In the genomic region with DNA sequence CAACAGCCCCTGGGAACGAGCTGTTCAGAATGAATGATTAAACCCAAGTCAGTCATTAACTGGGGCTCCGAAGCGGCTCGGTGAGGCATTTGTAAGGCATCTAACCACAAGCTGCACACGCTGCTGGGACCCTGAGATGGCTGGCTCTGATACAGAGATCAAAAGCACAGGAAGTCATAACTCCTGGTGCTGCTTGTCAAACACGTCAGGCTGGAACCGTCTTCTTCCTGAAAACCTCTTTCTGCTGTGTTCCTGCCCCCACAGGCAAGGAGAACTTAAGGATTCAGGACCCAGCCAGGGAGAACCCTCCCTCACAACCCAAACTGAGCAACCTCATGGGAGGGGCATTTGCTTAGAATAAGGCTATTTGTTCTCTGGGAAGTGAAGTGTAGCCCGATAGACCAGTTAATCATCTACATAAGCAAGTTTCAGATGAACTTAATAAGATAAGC, we compare ENCODE assay signal across 10 mouse cellular contexts. TPM values are rescaled to one million over a fixed set of nuclear protein-coding genes. Genes with fewer than 3 reads are reported as not detected.
A peak's percentile ranks its signal among the peaks of the same experiment; 100 is the strongest.
DNase-seq lines count a peak whose midpoint lies in the region; ATAC-seq lines count a peak whose summit lies in the region.
"Had no signal": no experiment of that assay in that cellular context is flagged by ENCODE, and none has a peak within 500 bp of the region (broad histone marks: within the 10 kb centered on the region; RNA-seq: fewer than 3 reads in every experiment).

No protein-coding gene starts in this region.

- WGBS in hindbrain, embryonic 11.5 days: 22% methylated on average over 8 of the region's 8 CpGs
- WGBS in hindbrain, embryonic 16.5 days: 22% methylated on average over 8 of the region's 8 CpGs
- WGBS in liver, embryonic 11.5 days: 10% methylated on average over 8 of the region's 8 CpGs
- WGBS in forebrain, embryonic 12.5 days: 64% methylated on average over 8 of the region's 8 CpGs
- 43% methylated on average over 8 of the region's 8 CpGs for WGBS in midbrain, embryonic 16.5 days

- H3K36me3 ChIP-seq in hindbrain, embryonic 11.5 days (ENCODE audit: control insufficient read depth, insufficient read depth, low read length): no peaks in the 10 kb centered on the region
- H3K36me3 ChIP-seq in hindbrain, embryonic 16.5 days (ENCODE audit: control insufficient read depth, insufficient read depth, low read length): no peaks in the 10 kb centered on the region
- no peaks in the 10 kb centered on the region for H3K36me3 ChIP-seq in liver, embryonic 11.5 days (ENCODE audit: control insufficient read depth, insufficient read depth, low read length)
- no peaks in the 10 kb centered on the region for H3K36me3 ChIP-seq in forebrain, embryonic 12.5 days (replicated peaks)
- H3K36me3 ChIP-seq in midbrain, embryonic 16.5 days (ENCODE audit: control insufficient read depth, insufficient read depth, low read length): no peaks in the 10 kb centered on the region

- ATAC-seq in hindbrain, embryonic 11.5 days (ENCODE audit: low FRiP score): no peak
- ATAC-seq in hindbrain, embryonic 16.5 days: no peak
- peak; percentile 40 for ATAC-seq in liver, embryonic 11.5 days (replicated peaks; ENCODE audit: low FRiP score)
- no peak for ATAC-seq in forebrain, embryonic 12.5 days (ENCODE audit: low FRiP score)
- no peak for ATAC-seq in midbrain, embryonic 16.5 days

- H3K27ac ChIP-seq in hindbrain, embryonic 11.5 days (ENCODE audit: low read depth, low read length): no peak overlapping the region
- no peak overlapping the region for H3K27ac ChIP-seq in hindbrain, embryonic 16.5 days (ENCODE audit: low read depth, low read length)
- no peak overlapping the region for H3K27ac ChIP-seq in liver, embryonic 11.5 days (ENCODE audit: low read depth, low read length)
- H3K27ac ChIP-seq in forebrain, embryonic 12.5 days: no peak overlapping the region
- H3K27ac ChIP-seq in midbrain, embryonic 16.5 days (ENCODE audit: low read length): no peak overlapping the region

- no peak overlapping the region for H3K4me2 ChIP-seq in hindbrain, embryonic 11.5 days (replicated peaks; ENCODE audit: low read depth, low read length)
- H3K4me2 ChIP-seq in hindbrain, embryonic 16.5 days (ENCODE audit: low read length): no peak overlapping the region
- H3K4me2 ChIP-seq in liver, embryonic 11.5 days: no peak overlapping the region
- H3K4me2 ChIP-seq in forebrain, embryonic 12.5 days: no peak overlapping the region
- H3K4me2 ChIP-seq in midbrain, embryonic 16.5 days (ENCODE audit: low read length): no peak overlapping the region

- H3K9me3 ChIP-seq in hindbrain, embryonic 11.5 days (ENCODE audit: control insufficient read depth, low read length): no peaks in the 10 kb centered on the region
- H3K9me3 ChIP-seq in hindbrain, embryonic 16.5 days (ENCODE audit: control insufficient read depth, low read length): no peaks in the 10 kb centered on the region
- H3K9me3 ChIP-seq in liver, embryonic 11.5 days (ENCODE audit: control insufficient read depth, low read length): no peaks in the 10 kb centered on the region
- no peaks in the 10 kb centered on the region for H3K9me3 ChIP-seq in forebrain, embryonic 12.5 days
- no peaks in the 10 kb centered on the region for H3K9me3 ChIP-seq in midbrain, embryonic 16.5 days (replicated peaks; ENCODE audit: control insufficient read depth, low read length, poor library complexity, severe bottlenecking)

- no peaks in the 10 kb centered on the region for H3K27me3 ChIP-seq in hindbrain, embryonic 11.5 days (ENCODE audit: control insufficient read depth, insufficient read depth, low read length)
- no peaks in the 10 kb centered on the region for H3K27me3 ChIP-seq in hindbrain, embryonic 16.5 days (replicated peaks; ENCODE audit: control insufficient read depth, insufficient read depth, low read length)
- no peaks in the 10 kb centered on the region for H3K27me3 ChIP-seq in liver, embryonic 11.5 days (replicated peaks; ENCODE audit: control insufficient read depth, insufficient read depth, low read length)
- peaks cover 3% of the 10 kb centered on the region; the same call in 1 of the 2 replicates for H3K27me3 ChIP-seq in forebrain, embryonic 12.5 days
- H3K27me3 ChIP-seq in midbrain, embryonic 16.5 days (ENCODE audit: control insufficient read depth, insufficient read depth, low read depth, low read length): no peaks in the 10 kb centered on the region
- H3K27me3 ChIP-seq: CH12.LX had no signal

- DNase-seq in hindbrain, embryonic 11.5 days (ENCODE audit: low spot score): peak; percentile 25
- peak; percentile 90 for DNase-seq in fibroblast of lung, adult 2 months (ENCODE audit: low read depth)
- no peak for DNase-seq in liver, embryonic 11.5 days (ENCODE audit: low spot score)
- peak; percentile 81 for DNase-seq in thymus, postnatal 0 days (ENCODE audit: low spot score)
- no peak for DNase-seq in cerebellum, postnatal 25 days
- DNase-seq: cerebellum, adult 8-10 months had no signal

- no peaks in the 10 kb centered on the region for H3K4me1 ChIP-seq in hindbrain, embryonic 11.5 days (replicated peaks; ENCODE audit: control insufficient read depth, insufficient read depth, low read length)
- H3K4me1 ChIP-seq in hindbrain, embryonic 16.5 days (ENCODE audit: control insufficient read depth, insufficient read depth, low read depth, low read length): peaks cover 7% of the 10 kb centered on the region
- peaks cover 23% of the 10 kb centered on the region for H3K4me1 ChIP-seq in liver, embryonic 11.5 days (replicated peaks; ENCODE audit: control insufficient read depth, insufficient read depth, low read length)
- H3K4me1 ChIP-seq in forebrain, embryonic 12.5 days: peaks cover 19% of the 10 kb centered on the region
- H3K4me1 ChIP-seq in midbrain, embryonic 16.5 days (ENCODE audit: control insufficient read depth, insufficient read depth, low read length): peaks cover 8% of the 10 kb centered on the region

- no peak overlapping the region for H3K4me3 ChIP-seq in hindbrain, embryonic 11.5 days (ENCODE audit: low read depth, low read length)
- no peak overlapping the region for H3K4me3 ChIP-seq in hindbrain, embryonic 16.5 days (ENCODE audit: low read length)
- no peak overlapping the region for H3K4me3 ChIP-seq in liver, embryonic 11.5 days (ENCODE audit: low read depth, low read length)
- no peak overlapping the region for H3K4me3 ChIP-seq in forebrain, embryonic 12.5 days (replicated peaks)
- no peak overlapping the region for H3K4me3 ChIP-seq in midbrain, embryonic 16.5 days (ENCODE audit: low read depth, low read length)

- H3K9ac ChIP-seq in hindbrain, embryonic 11.5 days (ENCODE audit: low read depth, low read length): no peak overlapping the region
- no peak overlapping the region for H3K9ac ChIP-seq in hindbrain, embryonic 16.5 days (ENCODE audit: low read depth, low read length)
- H3K9ac ChIP-seq in liver, embryonic 11.5 days (ENCODE audit: low read depth, low read length): no peak overlapping the region
- no peak overlapping the region for H3K9ac ChIP-seq in forebrain, embryonic 12.5 days
- no peak overlapping the region for H3K9ac ChIP-seq in midbrain, embryonic 16.5 days (ENCODE audit: low read depth, low read length)

RNA-seq across cellular contexts. Expression of a gene that starts 34.3 kb away (rescaled TPM):
- polyA plus RNA-seq in hindbrain, embryonic 11.5 days (2014; fragmentation: Nextera tagmentation; extraction: Ambion mirVana): not detected in 2 replicates
- polyA plus RNA-seq in hindbrain, embryonic 16.5 days (2015; fragmentation: Nextera tagmentation; extraction: Ambion mirVana): not detected in 2 replicates
- 0.08 TPM in 1 of 2 replicates, not detected in the other for polyA plus RNA-seq in liver, embryonic 11.5 days (2014; fragmentation: Nextera tagmentation; extraction: Ambion mirVana)
- 0.13 and 0.31 TPM in 2 replicates for polyA plus RNA-seq in thymus, postnatal 0 days (2015; fragmentation: Nextera tagmentation; extraction: Ambion mirVana)
- not detected in 2 replicates for polyA plus RNA-seq in forebrain, embryonic 12.5 days (2016; fragmentation: Nextera tagmentation; extraction: Ambion mirVana)
- polyA plus RNA-seq in midbrain, embryonic 16.5 days (2015; fragmentation: Nextera tagmentation; extraction: Ambion mirVana): not detected in 2 replicates

Comparison
In these comparisons a context has a peak if more than half of its experiments do, and no peak if none do; other contexts are left out.
1. DNase-seq: peak in hindbrain, embryonic 11.5 days (single experiment), fibroblast of lung, adult 2 months (single experiment) and thymus, postnatal 0 days (single experiment); none in liver, embryonic 11.5 days (single experiment) and cerebellum, postnatal 25 days (0 of 2).